8 mouse cellular contexts compared by ENCODE assay signal in the genomic region with DNA sequence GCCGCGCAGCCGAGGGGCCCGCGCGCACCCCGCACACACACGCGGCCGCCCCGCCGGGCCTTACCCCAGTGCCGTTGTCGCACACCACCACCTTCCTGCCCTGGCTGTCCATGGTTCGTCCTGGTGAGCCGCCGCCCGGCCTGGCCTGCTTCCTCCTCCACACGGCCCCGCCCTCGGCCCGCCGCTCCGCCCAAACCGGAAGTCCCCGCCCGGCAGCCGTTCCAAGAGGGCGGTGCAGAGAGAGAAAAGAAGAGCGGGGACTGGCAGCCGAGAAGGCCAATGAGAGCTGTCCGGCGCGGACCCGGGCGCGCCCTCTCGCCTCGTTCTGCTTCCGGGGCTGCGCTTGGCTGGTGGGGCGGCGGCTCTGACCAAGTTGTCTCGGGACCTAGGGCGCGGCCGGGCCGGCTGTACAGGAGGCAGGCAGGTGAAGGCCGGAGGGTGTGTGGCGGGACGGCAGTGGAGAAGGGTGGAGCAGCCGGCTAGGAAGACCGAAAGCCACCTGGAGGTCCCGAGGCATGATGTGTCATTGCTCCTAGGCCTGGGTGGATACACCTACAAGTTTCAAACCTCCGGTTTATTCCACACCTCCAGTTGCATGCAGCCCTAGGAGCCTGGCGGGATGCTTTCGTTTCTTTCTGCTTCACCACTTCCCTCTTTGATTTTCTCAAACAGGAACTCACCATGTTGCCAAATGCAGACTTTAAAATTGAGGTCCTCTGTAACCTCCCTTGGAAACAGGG. TPM values are rescaled to one million over a fixed set of nuclear protein-coding genes. Genes with fewer than 3 reads are reported as not detected.
A peak's percentile ranks its signal among the peaks of the same experiment; 100 is the strongest.
DNase-seq lines count a peak whose midpoint lies in the region; ATAC-seq and TF ChIP-seq lines count a peak whose summit lies in the region.

A gene (minus strand): TSS at position 173 of the 740 bp plus-strand sequence.

- peak; percentile 99 for ATAC-seq in forebrain, postnatal 0 days
- peak; percentile 99 for ATAC-seq in lung, embryonic 15.5 days (ENCODE audit: borderline replicate concordance, extremely low read depth, low FRiP score, low TSS enrichment)

- H3K27ac ChIP-seq in MEL (ENCODE audit: control insufficient read depth, low read depth, low read length): peak within 1 kb of the TSS; percentile 93
- H3K27ac ChIP-seq in cerebellum, adult 2 months (ENCODE audit: insufficient read depth, low read length): peak within 1 kb of the TSS; percentile 60
- H3K27ac ChIP-seq in forebrain, postnatal 0 days (ENCODE audit: low read depth, low read length): peak within 1 kb of the TSS; percentile 94
- H3K27ac ChIP-seq in lung, embryonic 15.5 days: peak within 1 kb of the TSS; percentile 90

- H3K27me3 ChIP-seq in MEL (ENCODE audit: control insufficient read depth in 1 of 2, insufficient read depth in 2 of 2, low read length in 2 of 2): no peaks in the 10 kb centered on the region
- no peaks in the 10 kb centered on the region for H3K27me3 ChIP-seq in cerebellum, adult 2 months (ENCODE audit: control insufficient read depth, insufficient read depth, low read length)
- H3K27me3 ChIP-seq in forebrain, postnatal 0 days (ENCODE audit: insufficient read depth, low read length): no peaks in the 10 kb centered on the region
- H3K27me3 ChIP-seq in lung, embryonic 15.5 days: no peaks in the 10 kb centered on the region

- TF ChIP-seq RAD21 in MEL (IDR thresholded peaks at IDR 0.05; ENCODE audit: low read depth, low read length): no peak

- peak; percentile 76 to 87 for TF ChIP-seq POLR2A in MEL (IDR thresholded peaks at IDR 0.05; ENCODE audit: control insufficient read depth in 1 of 2, insufficient read depth in 1 of 2, low read depth in 1 of 2, low read length in 2 of 2, poor library complexity in 1 of 2)
- peak; percentile 64 for TF ChIP-seq POLR2A in cerebellum, adult 2 months (IDR thresholded peaks at IDR 0.05; ENCODE audit: borderline replicate concordance, insufficient read depth, low read length)

- no peak for TF ChIP-seq CTCF in MEL (IDR thresholded peaks at IDR 0.05 in 2 of 3, conservative IDR thresholded peaks at IDR 0.05 in 1 of 3; ENCODE audit: control insufficient read depth in 1 of 3, insufficient read depth in 1 of 3, low read depth in 2 of 3, low read length in 3 of 3, poor library complexity in 1 of 3, severe bottlenecking in 1 of 3)
- no peak for TF ChIP-seq CTCF in cerebellum, adult 2 months (IDR thresholded peaks at IDR 0.05; ENCODE audit: borderline replicate concordance, insufficient read depth, low read depth, low read length)
- no peak for TF ChIP-seq CTCF in forebrain, postnatal 0 days (IDR thresholded peaks at IDR 0.05; ENCODE audit: low read depth)

- peak within 1 kb of the TSS; percentile 81 for H3K9ac ChIP-seq in MEL (ENCODE audit: control insufficient read depth, low read depth, low read length, poor library complexity, severe bottlenecking)
- H3K9ac ChIP-seq in forebrain, postnatal 0 days: peak within 1 kb of the TSS; percentile 87
- H3K9ac ChIP-seq in lung, embryonic 15.5 days: peak within 1 kb of the TSS; percentile 62

- peak within 1 kb of the TSS; percentile 88 to 89 for H3K4me3 ChIP-seq in MEL (ENCODE audit: control insufficient read depth in 1 of 2, insufficient read depth in 1 of 2, low read depth in 2 of 2, low read length in 2 of 2)
- peak within 1 kb of the TSS; percentile 85 for H3K4me3 ChIP-seq in cerebellum, adult 2 months (replicated peaks; ENCODE audit: insufficient read depth, low read depth, low read length)
- peak within 1 kb of the TSS; percentile 99 for H3K4me3 ChIP-seq in forebrain, postnatal 0 days (ENCODE audit: low read depth, low read length)
- peak within 1 kb of the TSS; percentile 69 for H3K4me3 ChIP-seq in lung, embryonic 15.5 days

- peak; percentile 29 to 30; a peak in 1 of 4 replicates for TF ChIP-seq EP300 in MEL (IDR thresholded peaks at IDR 0.05; ENCODE audit: low read depth in 1 of 2, low read length in 2 of 2)

- H3K9me3 ChIP-seq in MEL (replicated peaks; ENCODE audit: insufficient read depth, low read length): no peaks in the 10 kb centered on the region
- H3K9me3 ChIP-seq in forebrain, postnatal 0 days (ENCODE audit: low read length): no peaks in the 10 kb centered on the region
- no peaks in the 10 kb centered on the region for H3K9me3 ChIP-seq in lung, embryonic 15.5 days

- under 1% methylated on average over 57 of the region's 57 CpGs for WGBS in cerebellum, adult 2 months
- WGBS in forebrain, postnatal 0 days: 4% methylated on average over 57 of the region's 57 CpGs
- under 1% methylated on average over 56 of the region's 57 CpGs for whole genome bisulfite sequencing in lung, embryonic 15.5 days

- peaks cover 40% of the 10 kb centered on the region for H3K79me2 ChIP-seq in MEL (ENCODE audit: control insufficient read depth, insufficient read depth, low read length, poor library complexity)

- peaks cover 12 to 39% of the 10 kb centered on the region in 2 experiments for H3K36me3 ChIP-seq in MEL (ENCODE audit: control insufficient read depth in 1 of 2, insufficient read depth in 2 of 2, low read length in 2 of 2)
- no peaks in the 10 kb centered on the region for H3K36me3 ChIP-seq in forebrain, postnatal 0 days (ENCODE audit: insufficient read depth)
- peaks cover 7% of the 10 kb centered on the region for H3K36me3 ChIP-seq in lung, embryonic 15.5 days

- peaks cover 4 to 23% of the 10 kb centered on the region in 2 experiments for H3K4me1 ChIP-seq in MEL (ENCODE audit: control insufficient read depth in 1 of 2, insufficient read depth in 2 of 2, low read length in 2 of 2)
- H3K4me1 ChIP-seq in cerebellum, adult 2 months (ENCODE audit: control insufficient read depth, insufficient read depth, low read length): peaks cover 3% of the 10 kb centered on the region; the same call in 1 of the 2 replicates
- H3K4me1 ChIP-seq in forebrain, postnatal 0 days (ENCODE audit: insufficient read depth): 0 out of 2 replicates have a peak, but pooled peaks cover 10% of the 10 kb centered on the region
- H3K4me1 ChIP-seq in lung, embryonic 15.5 days: peaks cover 14% of the 10 kb centered on the region

- peak within 1 kb of the TSS; percentile 61 for H3K4me2 ChIP-seq in forebrain, postnatal 0 days (ENCODE audit: low read depth)
- peak within 1 kb of the TSS; percentile 78 for H3K4me2 ChIP-seq in lung, embryonic 15.5 days

- DNase-seq in MEL (ENCODE audit: low read depth, low spot score): peak; percentile 99
- peak; percentile 97 to 98 for DNase-seq in cerebellum, adult 2 months
- peak; percentile 97 for DNase-seq in forebrain, postnatal 0 days
- peak; percentile 99 for DNase-seq in heart, postnatal 4 days
- peak; percentile 92 to 94 for DNase-seq in layer of hippocampus, adult 8-10 months (ENCODE audit: low spot score in 2 of 2)
- DNase-seq in ovary, adult 18-20 months (ENCODE audit: low spot score): peak; percentile 94
- peak; percentile 96 for DNase-seq in thymus, postnatal 0 days (ENCODE audit: low spot score)

TF ChIP-seq in MEL, 35 proteins besides CTCF, POLR2A, EP300 and RAD21 (continues in another document):
- peak; percentile 43; the same call in 1 of the 2 replicates for TF ChIP-seq MYB (IDR thresholded peaks at IDR 0.05; ENCODE audit: low read depth, low read length)
- peak; percentile 39; the same call in 1 of the 2 replicates for TF ChIP-seq RCOR1 (IDR thresholded peaks at IDR 0.05; ENCODE audit: low read depth, low read length)
- TF ChIP-seq HCFC1 (IDR thresholded peaks at IDR 0.05; ENCODE audit: low read depth, low read length): peak; percentile 88
- TF ChIP-seq USF1 (IDR thresholded peaks at IDR 0.05; ENCODE audit: low read depth, low read length): 0 out of 2 replicates have a peak, but pooled peaks have one; percentile 41
- TF ChIP-seq ZMIZ1 (IDR thresholded peaks at IDR 0.05; ENCODE audit: low read depth, low read length): peak; percentile 72
- no peak for TF ChIP-seq GABPA (IDR thresholded peaks at IDR 0.05; ENCODE audit: low read depth, low read length)
- TF ChIP-seq NRF1 (IDR thresholded peaks at IDR 0.05; ENCODE audit: insufficient read depth, low read depth, low read length, poor library complexity, severe bottlenecking): peak; percentile 62
- peak; percentile 69; the same call in 1 of the 2 replicates for TF ChIP-seq KAT2A (conservative IDR thresholded peaks at IDR 0.05; ENCODE audit: low read depth, low read length)
- TF ChIP-seq ZKSCAN1 (IDR thresholded peaks at IDR 0.05; ENCODE audit: low read depth, low read length): no peak
- peak; percentile 98 for TF ChIP-seq ELF1 (IDR thresholded peaks at IDR 0.05; ENCODE audit: low read depth, low read length)
- peak; percentile 89 for TF ChIP-seq POLR2AphosphoS2 (IDR thresholded peaks at IDR 0.05; ENCODE audit: low read length)
- peak; percentile 87 for TF ChIP-seq SIN3A (IDR thresholded peaks at IDR 0.05; ENCODE audit: low read length)
- peak; percentile 66 for TF ChIP-seq MAX (IDR thresholded peaks at IDR 0.05; ENCODE audit: low read length)
- peak; percentile 59 for TF ChIP-seq TBP (IDR thresholded peaks at IDR 0.05; ENCODE audit: low read depth, low read length)
- TF ChIP-seq MYC (IDR thresholded peaks at IDR 0.05; ENCODE audit: low read depth, low read length): no peak; the same call in 1 of the 2 replicates
- no peak; the same call in none of the 2 replicates for TF ChIP-seq MXI1 (IDR thresholded peaks at IDR 0.05; ENCODE audit: low read depth, low read length)
- peak; percentile 87 for TF ChIP-seq NELFE (IDR thresholded peaks at IDR 0.05; ENCODE audit: low read depth, low read length)
- no peak for TF ChIP-seq TAL1 (IDR thresholded peaks at IDR 0.05; ENCODE audit: low read length)
- peak; percentile 78; the same call in 1 of the 2 replicates for TF ChIP-seq MAZ (IDR thresholded peaks at IDR 0.05; ENCODE audit: low read depth, low read length)
- 0 out of 2 replicates have a peak, but pooled peaks have one; percentile 48 for TF ChIP-seq E2F4 (IDR thresholded peaks at IDR 0.05; ENCODE audit: borderline replicate concordance, low read depth, low read length)
- no peak for TF ChIP-seq MEF2A (IDR thresholded peaks at IDR 0.05; ENCODE audit: extremely low read depth, insufficient replicate concordance, low read depth, low read length, poor library complexity, severe bottlenecking)

RNA-seq across cellular contexts. Expression of the gene that starts here (rescaled TPM):
- 160 and 170 TPM in 2 replicates for total RNA-seq in MEL (2012; rRNA removed)
- 100 to 1,000 TPM in 1 of 2 experiments, 10 to 100 TPM in 1; 40.0 to 172 TPM for polyA plus RNA-seq in MEL (2012; ENCODE audit: insufficient read depth in 1 of 2, insufficient read length in 2 of 2, low read depth in 1 of 2, low replicate concordance in 2 of 2, missing spikeins in 1 of 2)
- 105 and 107 TPM in 2 replicates for polyA plus RNA-seq in cerebellum, adult 2 months (2012; rRNA removed)
- total RNA-seq in forebrain, postnatal 0 days (2014; rRNA removed): 70.9 and 79.5 TPM in 2 replicates
- polyA plus RNA-seq in forebrain, postnatal 0 days (2015; fragmentation: Nextera tagmentation; extraction: Ambion mirVana): 158 and 179 TPM in 2 replicates
- total RNA-seq in heart, postnatal 4 days (2021): 100 to 1,000 TPM; 109 TPM
- 100 to 1,000 TPM; 314 to 356 (median 343) TPM for total RNA-seq in layer of hippocampus, adult 8-10 months (2022)
- 120 and 121 TPM in 2 replicates for polyA plus RNA-seq in lung, embryonic 15.5 days (2015; fragmentation: Nextera tagmentation; extraction: Ambion mirVana)
- polyA plus RNA-seq in thymus, postnatal 0 days (2015; fragmentation: Nextera tagmentation; extraction: Ambion mirVana): 165 and 185 TPM in 2 replicates

Comparison
In these comparisons a context has a peak if more than half of its experiments do, and no peak if none do; other contexts are left out.
1. Peak in every context shown above with its lines: DNase-seq, ATAC-seq, H3K4me3 ChIP-seq and H3K27ac ChIP-seq.